Mouse (Mus musculus): ENCODE results near the gene Trpv4. TPM values are rescaled to one million over a fixed set of nuclear protein-coding genes. Genes with fewer than 3 reads are reported as not detected.

Trpv4 gene
- polyA plus RNA-seq, 1 experiment from 2014 or later: 0.87 TPM

DNA sequence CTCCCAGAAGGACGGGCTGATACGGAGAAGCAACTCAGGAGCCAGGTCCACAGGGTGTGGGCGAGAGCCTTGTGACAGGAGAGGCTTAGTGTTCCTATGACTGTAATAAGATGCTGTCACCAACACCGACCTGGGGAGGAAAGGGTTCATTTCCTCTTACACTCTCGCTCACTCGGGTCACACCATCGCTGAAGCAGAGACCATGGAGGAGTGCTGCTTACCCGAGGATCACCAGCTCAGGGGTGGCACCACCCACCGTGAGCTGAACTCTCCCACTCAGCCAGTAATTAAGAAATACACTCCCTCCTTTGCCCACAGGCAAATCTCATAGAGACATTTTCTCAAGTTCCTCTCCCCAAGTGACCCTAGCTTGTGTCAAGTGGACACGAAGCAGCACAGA, 69.8 kb downstream of the Trpv4 start:
- Histone ChIP-seq H3K4me1 (ENCODE audit: control insufficient read depth, insufficient read depth, low read length) (peaks cover 30% of the 10 kb centered on the region), H3K27ac (ENCODE audit: low read depth, low read length) (no peak overlapping the region), H3K36me3 (ENCODE audit: control insufficient read depth, insufficient read depth, low read length) (no peaks in the 10 kb centered on the region), H3K9me3 (replicated peaks; ENCODE audit: control insufficient read depth, low read length) (no peaks in the 10 kb centered on the region), H3K4me2 (no peak overlapping the region), H3K4me3 (ENCODE audit: low read depth, low read length) (no peak overlapping the region), H3K27me3 (ENCODE audit: control insufficient read depth, insufficient read depth, low read length) (peaks cover 13% of the 10 kb centered on the region), H3K9ac (ENCODE audit: low read depth, low read length) (no peak overlapping the region)
- 35% methylated on average over 10 of the region's 10 CpGs for WGBS (ENCODE audit: insufficient replicate concordance)
- ATAC-seq (replicated peaks; ENCODE audit: insufficient number of reproducible peaks, low FRiP score, low TSS enrichment): no peak

DNA sequence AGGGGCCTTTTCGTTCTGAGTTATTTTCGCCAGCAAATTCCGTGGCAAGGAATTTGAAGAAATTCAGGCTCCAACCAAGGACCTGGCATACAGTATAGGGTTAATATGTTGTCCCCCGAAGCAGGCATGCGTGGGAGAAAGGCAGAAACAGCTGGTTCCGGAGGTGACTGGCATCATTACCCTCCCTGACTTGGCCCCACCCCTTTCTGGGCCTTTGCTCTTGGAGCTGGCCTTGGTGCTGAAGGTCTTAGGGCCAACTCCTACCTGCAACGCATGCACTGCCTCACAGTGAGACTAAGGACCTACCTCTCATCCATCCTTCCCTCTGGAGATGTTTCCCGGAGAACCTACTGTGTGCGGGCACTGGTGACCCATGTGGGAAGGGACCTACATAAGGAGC, 70.3 kb downstream of the Trpv4 start:
- Histone ChIP-seq H3K9me3 (replicated peaks; ENCODE audit: control insufficient read depth, low read length) (no peaks in the 10 kb centered on the region), H3K27me3 (ENCODE audit: control insufficient read depth, insufficient read depth, low read length) (peaks cover 13% of the 10 kb centered on the region), H3K4me3 (ENCODE audit: low read depth, low read length) (no peak overlapping the region), H3K4me1 (ENCODE audit: control insufficient read depth, insufficient read depth, low read length) (peaks cover 27% of the 10 kb centered on the region), H3K36me3 (ENCODE audit: control insufficient read depth, insufficient read depth, low read length) (no peaks in the 10 kb centered on the region), H3K4me2 (no peak overlapping the region), H3K9ac (ENCODE audit: low read depth, low read length) (no peak overlapping the region), H3K27ac (ENCODE audit: low read depth, low read length) (no peak overlapping the region)
- WGBS (ENCODE audit: insufficient replicate concordance): 30% methylated on average over 9 of the region's 9 CpGs
- no peak for ATAC-seq (replicated peaks; ENCODE audit: insufficient number of reproducible peaks, low FRiP score, low TSS enrichment)

DNA sequence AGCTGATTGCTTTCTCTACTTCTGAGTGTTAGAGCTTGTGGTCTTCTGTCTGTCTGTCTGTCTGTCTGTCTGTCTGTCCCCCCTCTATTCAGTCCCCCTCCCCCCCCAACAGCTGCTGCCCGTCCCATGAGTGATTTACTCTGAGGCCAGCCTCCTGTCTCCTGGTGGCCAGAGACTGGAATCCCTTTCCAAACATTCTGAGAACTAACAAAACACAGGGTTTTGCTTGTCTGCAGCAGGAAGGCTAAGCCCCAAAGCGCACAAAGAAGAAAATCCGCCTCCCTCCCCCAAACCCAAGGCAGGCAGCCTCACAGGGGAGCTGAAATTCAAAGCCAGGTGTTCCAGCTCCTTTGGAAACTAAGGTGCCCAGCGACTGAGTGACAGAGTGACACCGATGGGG, 72.5 kb downstream of the Trpv4 start:
- Histone ChIP-seq H3K27me3 (ENCODE audit: control insufficient read depth, insufficient read depth, low read length) (peaks cover 13% of the 10 kb centered on the region), H3K9ac (ENCODE audit: low read depth, low read length) (no peak overlapping the region), H3K9me3 (replicated peaks; ENCODE audit: control insufficient read depth, low read length) (no peaks in the 10 kb centered on the region), H3K27ac (ENCODE audit: low read depth, low read length) (no peak overlapping the region), H3K4me2 (no peak overlapping the region), H3K4me3 (ENCODE audit: low read depth, low read length) (no peak overlapping the region), H3K4me1 (ENCODE audit: control insufficient read depth, insufficient read depth, low read length) (peaks cover 12% of the 10 kb centered on the region), H3K36me3 (ENCODE audit: control insufficient read depth, insufficient read depth, low read length) (no peaks in the 10 kb centered on the region)
- no peak for ATAC-seq (replicated peaks; ENCODE audit: insufficient number of reproducible peaks, low FRiP score, low TSS enrichment)
- WGBS (ENCODE audit: insufficient replicate concordance): 13% methylated on average over 5 of the region's 5 CpGs

GRCm38 (mm10) chr5:114584293-114585104, 73.7 kb downstream of the Trpv4 start:
- Histone ChIP-seq H3K4me1 (ENCODE audit: control insufficient read depth, insufficient read depth, low read length) (0 out of 2 replicates have a peak, but pooled peaks cover 2% of the 10 kb centered on the region), H3K4me2 (no peak overlapping the region), H3K9me3 (replicated peaks; ENCODE audit: control insufficient read depth, low read length) (no peaks in the 10 kb centered on the region), H3K4me3 (ENCODE audit: low read depth, low read length) (no peak overlapping the region), H3K27ac (ENCODE audit: low read depth, low read length) (no peak overlapping the region), H3K36me3 (ENCODE audit: control insufficient read depth, insufficient read depth, low read length) (no peaks in the 10 kb centered on the region), H3K27me3 (ENCODE audit: control insufficient read depth, insufficient read depth, low read length) (peaks cover 13% of the 10 kb centered on the region), H3K9ac (ENCODE audit: low read depth, low read length) (no peak overlapping the region)
- WGBS (ENCODE audit: insufficient replicate concordance): 60% methylated on average over 14 of the region's 14 CpGs
- no peak for ATAC-seq (replicated peaks; ENCODE audit: insufficient number of reproducible peaks, low FRiP score, low TSS enrichment)

- 70% methylated on average over 12 of the region's 12 CpGs for WGBS (ENCODE audit: insufficient replicate concordance)
- H3K4me3 ChIP-seq (ENCODE audit: low read depth, low read length): no peak overlapping the region
- H3K27me3 ChIP-seq (ENCODE audit: control insufficient read depth, insufficient read depth, low read length): peaks cover 10% of the 10 kb centered on the region
- no peaks in the 10 kb centered on the region for H3K36me3 ChIP-seq (ENCODE audit: control insufficient read depth, insufficient read depth, low read length)
- no peak overlapping the region for H3K9ac ChIP-seq (ENCODE audit: low read depth, low read length)
- no peak overlapping the region for H3K4me2 ChIP-seq
- H3K27ac ChIP-seq (ENCODE audit: low read depth, low read length): no peak overlapping the region
- no peak for ATAC-seq (replicated peaks; ENCODE audit: insufficient number of reproducible peaks, low FRiP score, low TSS enrichment)
- H3K9me3 ChIP-seq (replicated peaks; ENCODE audit: control insufficient read depth, low read length): no peaks in the 10 kb centered on the region
- H3K4me1 ChIP-seq (ENCODE audit: control insufficient read depth, insufficient read depth, low read length): no peaks in the 10 kb centered on the region
Measured at GRCm38 (mm10) chr5:114583490-114584175, 74.6 kb downstream of the Trpv4 start.

- Histone ChIP-seq H3K9ac (ENCODE audit: low read depth, low read length) (no peak overlapping the region), H3K27me3 (ENCODE audit: control insufficient read depth, insufficient read depth, low read length) (peaks cover 10% of the 10 kb centered on the region), H3K4me1 (ENCODE audit: control insufficient read depth, insufficient read depth, low read length) (no peaks in the 10 kb centered on the region), H3K27ac (ENCODE audit: low read depth, low read length) (no peak overlapping the region), H3K4me2 (no peak overlapping the region), H3K36me3 (ENCODE audit: control insufficient read depth, insufficient read depth, low read length) (no peaks in the 10 kb centered on the region), H3K9me3 (replicated peaks; ENCODE audit: control insufficient read depth, low read length) (no peaks in the 10 kb centered on the region), H3K4me3 (ENCODE audit: low read depth, low read length) (no peak overlapping the region)
- WGBS (ENCODE audit: insufficient replicate concordance): 73% methylated on average over 3 of the region's 3 CpGs
- no peak for ATAC-seq (replicated peaks; ENCODE audit: insufficient number of reproducible peaks, low FRiP score, low TSS enrichment)
Measured at GRCm38 (mm10) chr5:114583046-114583445, 75.2 kb downstream of the Trpv4 start.

GRCm38 (mm10) chr5:114581486-114581885, 76.7 kb downstream of the Trpv4 start:
- 85% methylated on average over 12 of the region's 12 CpGs for WGBS (ENCODE audit: insufficient replicate concordance)
- Histone ChIP-seq H3K9ac (ENCODE audit: low read depth, low read length) (no peak overlapping the region), H3K27ac (ENCODE audit: low read depth, low read length) (no peak overlapping the region), H3K36me3 (ENCODE audit: control insufficient read depth, insufficient read depth, low read length) (no peaks in the 10 kb centered on the region), H3K4me1 (ENCODE audit: control insufficient read depth, insufficient read depth, low read length) (no peaks in the 10 kb centered on the region), H3K9me3 (replicated peaks; ENCODE audit: control insufficient read depth, low read length) (no peaks in the 10 kb centered on the region), H3K27me3 (ENCODE audit: control insufficient read depth, insufficient read depth, low read length) (peaks cover 8% of the 10 kb centered on the region; the same call in 1 of the 2 replicates), H3K4me2 (no peak overlapping the region), H3K4me3 (ENCODE audit: low read depth, low read length) (no peak overlapping the region)
- ATAC-seq (replicated peaks; ENCODE audit: insufficient number of reproducible peaks, low FRiP score, low TSS enrichment): no peak

DNA sequence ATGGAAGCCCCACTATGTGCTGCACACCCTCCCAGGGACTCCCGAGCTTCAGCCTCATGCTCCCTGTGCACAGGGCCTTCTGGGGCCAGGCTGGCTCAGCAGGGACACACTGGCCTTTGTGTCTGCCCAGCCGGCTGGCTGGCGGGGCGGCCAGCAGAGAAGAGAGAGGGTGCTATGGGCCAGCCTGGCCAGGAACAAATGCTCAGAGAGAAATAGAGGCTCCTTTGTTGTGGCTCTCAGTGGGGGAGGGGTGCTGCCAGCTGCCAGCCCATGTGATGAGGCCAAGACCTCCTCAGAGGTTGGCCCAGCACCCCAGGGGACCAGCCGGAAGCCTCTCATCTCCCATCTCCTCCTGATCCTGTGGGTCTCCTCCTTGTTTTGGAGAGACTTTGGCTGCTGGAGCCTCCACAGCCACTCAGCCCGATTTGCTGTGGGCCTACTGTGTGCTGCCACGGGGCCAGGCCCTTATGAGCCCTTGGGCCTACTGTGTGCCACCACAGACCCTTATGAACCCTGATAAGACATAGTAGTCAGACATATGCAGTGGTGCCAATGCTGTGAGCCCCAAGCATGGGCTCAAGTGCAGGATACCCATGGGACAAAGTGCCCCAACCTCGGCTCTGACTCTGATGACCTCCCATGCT, 78.4 kb downstream of the Trpv4 start:
- no peaks in the 10 kb centered on the region for H3K27me3 ChIP-seq (ENCODE audit: control insufficient read depth, insufficient read depth, low read length)
- 65% methylated on average over 8 of the region's 8 CpGs for WGBS (ENCODE audit: insufficient replicate concordance)
- ATAC-seq (replicated peaks; ENCODE audit: insufficient number of reproducible peaks, low FRiP score, low TSS enrichment): no peak

More for the DNA sequence above, 78.4 kb downstream of the Trpv4 start:
- no peaks in the 10 kb centered on the region for H3K9me3 ChIP-seq (replicated peaks; ENCODE audit: control insufficient read depth, low read length)
- H3K4me1 ChIP-seq (ENCODE audit: control insufficient read depth, insufficient read depth, low read length): peaks cover 7% of the 10 kb centered on the region
- H3K36me3 ChIP-seq (ENCODE audit: control insufficient read depth, insufficient read depth, low read length): no peaks in the 10 kb centered on the region
- no peak overlapping the region for H3K27ac ChIP-seq (ENCODE audit: low read depth, low read length)
- H3K4me2 ChIP-seq: no peak overlapping the region
- H3K9ac ChIP-seq (ENCODE audit: low read depth, low read length): no peak overlapping the region
- H3K4me3 ChIP-seq (ENCODE audit: low read depth, low read length): no peak overlapping the region
